Mouse (Mus musculus): ENCODE results near the gene Fgf9. TPM values are rescaled to one million over a fixed set of nuclear protein-coding genes. Genes with fewer than 3 reads are reported as not detected.

Fgf9 gene
- 2.2 TPM for polyA plus RNA-seq (2014; fragmentation: Illumina TruSeq; extraction: RNeasy Lipid Tissue Mini Kit (QIAGEN cat#74804))

DNA sequence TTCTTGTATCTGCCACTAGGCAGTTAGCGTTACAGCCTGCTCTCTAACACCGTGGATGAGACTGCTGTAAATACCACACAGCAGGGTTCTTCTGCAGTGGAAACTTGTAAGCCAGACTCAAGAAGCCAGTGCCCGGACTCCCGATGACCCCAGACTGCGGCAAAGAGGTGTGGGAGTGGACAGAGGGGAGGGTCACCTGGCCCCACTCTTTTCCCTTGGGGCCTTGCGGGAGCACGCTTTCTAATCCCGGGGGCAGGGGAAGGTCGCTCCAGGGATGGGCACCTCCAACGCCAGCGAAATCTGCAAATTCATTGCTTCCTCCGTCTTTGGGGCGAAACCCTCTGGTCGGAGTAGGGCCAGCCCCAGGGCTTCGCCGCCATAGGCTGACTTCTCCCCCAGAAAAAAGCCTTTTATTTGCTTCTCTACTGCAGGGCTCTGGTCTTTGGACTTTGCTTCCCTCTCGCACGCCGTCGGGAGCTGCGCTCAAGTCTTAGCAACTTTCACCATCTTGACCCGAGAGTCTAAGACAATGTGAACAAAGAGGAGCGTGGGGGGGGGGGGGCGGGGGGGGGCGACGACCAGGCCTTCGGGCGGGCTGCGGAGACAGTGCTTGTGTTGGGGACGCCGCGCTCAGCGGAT lies at the start of gene Fgf9:
Fgf9 (plus strand) TSS at position 67 of the 639 bp plus-strand sequence.

Other genes starting within 250 kb of the Fgf9 start
- 26.9 TPM for gene Ska3, start 244.4 kb upstream of the Fgf9 start, polyA plus RNA-seq (2014; fragmentation: Illumina TruSeq; extraction: RNeasy Lipid Tissue Mini Kit (QIAGEN cat#74804))
- 53.5 TPM for gene Mrpl57, start 244.3 kb upstream of the Fgf9 start, polyA plus RNA-seq (2014; fragmentation: Illumina TruSeq; extraction: RNeasy Lipid Tissue Mini Kit (QIAGEN cat#74804))
- 302 TPM for gene Zdhhc20, start 180.3 kb upstream of the Fgf9 start, polyA plus RNA-seq (2014; fragmentation: Illumina TruSeq; extraction: RNeasy Lipid Tissue Mini Kit (QIAGEN cat#74804))
- 145 TPM for gene Micu2, start 71.3 kb upstream of the Fgf9 start, polyA plus RNA-seq (2014; fragmentation: Illumina TruSeq; extraction: RNeasy Lipid Tissue Mini Kit (QIAGEN cat#74804))